Mouse (Mus musculus) lung, adult 2 months (tissue): Measurements from ENCODE around the gene Emc1. TPM values are rescaled to one million over a fixed set of nuclear protein-coding genes. Genes with fewer than 3 reads are reported as not detected.

Experiments
- DNase-seq: peaks from one replicate; pipeline ENCODE4 v3.0.0; 2022
- H3K4me1 ChIP-seq: fragments of 200-500 bp; 2 replicates; pipeline ENCODE4 v1.6.1; 2011; ENCODE audit warnings: low read length; ENCODE audit not compliant: control insufficient read depth, insufficient read depth
- H3K4me3 ChIP-seq: fragments of 200-500 bp; replicated peaks from 2 replicates; pipeline ENCODE3; 2011; ENCODE audit warnings: low read depth, mild to moderate bottlenecking, control low read depth, low read length; ENCODE audit errors: extremely low read depth
- CTCF ChIP-seq: fragments of 200-500 bp; IDR thresholded peaks from 2 replicates; pipeline ENCODE4 v1.5.1; 2011; ENCODE audit warnings: mild to moderate bottlenecking, low read length, control low read depth; ENCODE audit not compliant: insufficient read depth
- POLR2A ChIP-seq: fragments of 200-500 bp; IDR thresholded peaks from 2 replicates; pipeline ENCODE4 v1.6.1; 2011; ENCODE audit warnings: low read depth, mild to moderate bottlenecking, control low read depth, low read length, borderline replicate concordance; ENCODE audit errors: extremely low read depth
- WGBS: fragments of 180-500 bp; shearing (Covaris S2); methylation state at CpG from one replicate; pipeline ENCODE4 v1.1.7; 2018; 5-methylcytosine and 5-hydroxymethylcytosine counted together
- polyA plus RNA-seq: library from polyadenylated mRNA; depleted of rRNA; stranded (reverse); fragments of >200 nt; gene quantifications from 2 replicates; pipeline ENCODE4 v1.2.3, GENCODE M21; 2012

Emc1 gene
- polyA plus RNA-seq, 1 experiment: 42.7 TPM

- no peak for DNase-seq
- Histone ChIP-seq H3K4me1 (no peaks in the 10 kb centered on the region), H3K4me3 (no peak overlapping the region)
- 91% methylated on average over 11 of the region's 11 CpGs for WGBS
- TF ChIP-seq POLR2A (no peak), CTCF (no peak)
Measured at GRCm38 (mm10) chr4:139318449-139318848, 33.9 kb upstream of the Emc1 start.

DNA sequence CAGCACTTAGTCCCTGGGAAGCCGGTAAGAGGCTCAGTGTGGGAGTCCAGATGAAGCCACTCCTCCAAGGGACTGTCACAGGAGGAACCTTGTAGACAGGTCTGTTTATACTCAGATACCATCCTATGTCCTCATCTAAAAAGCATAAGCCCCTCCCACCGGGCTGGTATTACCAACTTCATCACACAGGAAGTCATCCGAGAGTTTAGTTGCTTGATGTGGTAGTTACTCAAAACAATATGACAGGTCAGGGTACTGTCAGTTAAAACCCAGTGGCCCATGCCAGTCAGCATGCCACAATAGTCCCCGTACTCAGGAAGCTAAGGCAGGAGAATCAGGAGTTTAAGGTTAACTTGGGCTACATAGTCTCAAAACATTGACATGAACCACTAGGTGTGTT is 32.6 kb upstream of the Emc1 start:
- TF ChIP-seq POLR2A (no peak), CTCF (no peak)
- Histone ChIP-seq H3K4me1 (no peaks in the 10 kb centered on the region), H3K4me3 (no peak overlapping the region)
- 82% methylated on average over 4 of the region's 4 CpGs for whole genome bisulfite sequencing
- DNase-seq: no peak

DNA sequence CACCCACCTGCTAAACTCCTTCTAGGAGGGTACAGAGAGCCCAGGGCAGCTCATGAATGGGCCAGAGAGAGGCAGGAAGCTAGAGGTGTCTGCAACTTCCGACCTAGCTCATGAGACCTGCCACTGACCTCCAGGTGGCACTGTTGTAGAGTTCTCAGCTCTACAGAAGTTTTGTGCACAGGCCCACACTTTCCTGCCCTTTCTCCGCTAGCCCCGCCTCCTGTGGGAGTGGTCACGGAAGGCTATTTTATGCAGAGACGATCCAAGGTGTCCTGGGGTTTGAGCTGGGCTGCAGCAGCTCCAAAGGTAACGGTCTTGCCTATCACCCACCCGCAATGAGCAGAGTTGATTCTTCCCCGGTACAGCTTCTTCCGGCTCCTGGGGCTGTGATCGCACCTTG is 21.8 kb upstream of the Emc1 start:
- TF ChIP-seq POLR2A (peak; percentile 36; the same call in 1 of the 2 replicates), CTCF (peak; percentile 72)
- DNase-seq: peak; percentile 65
- WGBS: 6% methylated on average over 10 of the region's 10 CpGs
- Histone ChIP-seq H3K4me1 (no peaks in the 10 kb centered on the region), H3K4me3 (peak overlapping the region; percentile 23)

DNA sequence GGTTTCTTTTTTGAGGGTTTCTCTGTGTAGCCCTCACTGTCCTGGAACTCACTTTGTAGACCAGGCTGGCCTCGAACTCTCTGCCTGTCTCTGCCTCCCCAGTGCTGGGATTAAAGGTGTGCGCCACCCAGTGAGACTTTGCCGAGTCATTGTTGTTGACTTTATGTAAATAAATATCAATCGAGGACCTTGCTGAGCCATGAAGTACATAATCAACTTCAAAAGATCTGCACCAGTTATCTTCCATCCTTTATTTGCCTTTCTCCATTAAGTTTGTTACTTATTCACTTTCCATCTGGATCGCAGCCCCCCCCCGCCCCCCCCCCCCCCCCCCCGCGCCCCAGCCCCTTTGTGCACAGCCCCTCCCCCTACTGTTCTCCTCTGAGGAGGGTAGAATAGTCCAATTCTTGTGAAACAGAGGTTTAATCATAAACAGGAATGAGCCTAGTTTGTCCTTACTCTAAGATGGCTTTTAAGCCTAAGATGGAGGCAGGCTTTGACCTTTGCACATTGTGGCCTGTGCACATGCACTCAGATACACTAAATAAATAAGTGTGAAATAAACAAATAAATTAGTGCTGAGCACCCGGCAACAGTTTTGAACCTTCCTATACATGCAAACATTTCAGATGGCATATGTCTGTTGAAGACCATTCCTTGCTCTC is 17.6 kb upstream of the Emc1 start:
- WGBS: 38% methylated on average over 9 of the region's 9 CpGs
- H3K4me3 ChIP-seq: no peak overlapping the region
- DNase-seq: no peak
- TF ChIP-seq CTCF (no peak), POLR2A (no peak)
- H3K4me1 ChIP-seq: no peaks in the 10 kb centered on the region

DNA sequence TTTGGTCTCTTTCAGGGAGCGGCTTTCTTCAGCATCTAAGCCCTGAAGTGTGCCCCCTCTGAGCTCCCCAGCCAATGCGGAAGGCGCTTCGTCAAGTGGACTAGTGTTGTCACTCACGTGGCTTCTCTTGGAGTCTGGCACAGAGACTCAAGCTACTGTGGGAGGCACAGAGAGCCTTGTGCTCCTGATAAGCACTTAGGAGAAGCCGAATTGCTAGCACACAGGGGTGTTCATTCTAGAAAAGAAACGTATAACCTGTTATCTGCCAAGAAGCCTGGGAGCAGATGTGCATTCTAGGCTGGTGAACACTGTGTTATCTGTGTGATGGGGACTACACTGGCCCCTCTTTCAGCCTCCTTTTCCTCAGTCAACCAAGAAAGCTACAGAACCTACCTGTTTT is 16.9 kb upstream of the Emc1 start:
- WGBS: 36% methylated on average over 7 of the region's 7 CpGs
- no peak for DNase-seq

DNA sequence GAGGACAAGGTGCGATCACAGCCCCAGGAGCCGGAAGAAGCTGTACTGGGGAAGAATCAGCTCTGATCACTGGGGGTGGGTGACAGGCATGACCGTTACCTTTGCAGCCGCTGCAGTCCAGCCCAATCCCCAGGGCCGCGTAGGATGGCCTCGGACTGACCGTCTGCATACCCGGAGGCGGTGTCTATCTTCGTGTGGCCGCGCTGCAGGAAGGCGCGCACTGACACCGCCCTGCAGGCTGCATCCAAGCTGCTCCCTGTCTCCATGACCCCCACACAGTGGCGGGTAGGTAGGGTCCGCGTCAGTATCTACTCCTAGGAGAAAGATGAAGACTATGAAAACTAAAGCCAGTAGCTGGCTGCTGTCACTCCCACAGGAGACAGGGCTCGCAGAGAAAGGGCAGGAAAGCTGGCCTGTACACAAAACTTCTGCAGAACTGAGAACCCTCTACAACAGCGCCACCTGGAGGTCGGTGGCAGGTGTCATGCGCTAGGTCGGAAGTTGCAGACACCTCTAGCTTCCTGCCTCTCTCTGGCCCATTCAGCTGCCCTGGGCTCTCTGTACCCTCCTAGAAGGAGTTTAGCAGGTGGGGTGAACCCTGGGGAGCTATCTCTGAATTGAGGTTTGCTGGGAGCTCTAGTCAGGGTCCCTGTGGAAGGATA is 15.4 kb upstream of the Emc1 start:
- WGBS: 20% methylated on average over 24 of the region's 24 CpGs
- DNase-seq: peak; percentile 78

More for the DNA sequence above, 16.9 kb upstream of the Emc1 start:
- Histone ChIP-seq H3K4me1 (no peaks in the 10 kb centered on the region), H3K4me3 (no peak overlapping the region)
- TF ChIP-seq POLR2A (no peak), CTCF (no peak)

GRCm38 (mm10) chr4:139338145-139338544 is 14.2 kb upstream of the Emc1 start:
- 51% methylated on average over 33 of the region's 33 CpGs for WGBS
- no peak overlapping the region for H3K4me3 ChIP-seq
- TF ChIP-seq POLR2A: no peak
- DNase-seq: no peak
- H3K4me1 ChIP-seq: no peaks in the 10 kb centered on the region

More for the DNA sequence above, 15.4 kb upstream of the Emc1 start:
- Histone ChIP-seq H3K4me3 (peak overlapping the region; percentile 3), H3K4me1 (no peaks in the 10 kb centered on the region)
- TF ChIP-seq CTCF (peak; percentile 86), POLR2A (no peak)

- Histone ChIP-seq H3K4me3 (no peak overlapping the region), H3K4me1 (no peaks in the 10 kb centered on the region)
- no peak for DNase-seq
- 57% methylated on average over 4 of the region's 4 CpGs for WGBS
- TF ChIP-seq POLR2A: no peak
- TF ChIP-seq CTCF: no peak
Measured at GRCm38 (mm10) chr4:139340835-139341234, 11.6 kb upstream of the Emc1 start.

- no peak for DNase-seq
- no peak for TF ChIP-seq POLR2A
- TF ChIP-seq CTCF: no peak
- Histone ChIP-seq H3K4me3 (no peak overlapping the region), H3K4me1 (no peaks in the 10 kb centered on the region)
- 60% methylated on average over 7 of the region's 7 CpGs for WGBS
Measured at GRCm38 (mm10) chr4:139341556-139342233, 10.7 kb upstream of the Emc1 start.

DNA sequence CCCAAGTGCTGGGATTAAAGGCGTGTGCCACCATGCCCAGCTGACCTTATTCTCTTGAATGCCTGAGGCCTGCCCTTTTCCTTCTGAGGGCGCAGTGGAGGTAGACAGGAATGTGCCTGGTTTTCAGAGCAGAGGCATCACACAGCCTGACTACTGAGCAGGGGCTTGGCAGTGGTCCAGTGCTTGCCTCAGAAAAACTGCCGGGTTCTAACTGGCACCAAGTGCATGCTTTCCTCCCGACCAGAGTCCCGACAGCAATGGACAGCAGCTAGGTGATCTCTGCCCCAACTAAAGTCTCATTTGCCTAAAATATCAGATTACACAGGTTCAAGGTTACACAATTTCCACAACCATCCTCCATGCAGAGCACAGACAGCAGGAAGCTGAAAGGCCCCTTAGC is 8.7 kb upstream of the Emc1 start:
- Histone ChIP-seq H3K4me1 (no peaks in the 10 kb centered on the region), H3K4me3 (no peak overlapping the region)
- TF ChIP-seq POLR2A (no peak), CTCF (no peak)
- DNase-seq: no peak
- 52% methylated on average over 5 of the region's 5 CpGs for WGBS
